8 mouse cellular contexts compared by ENCODE assay signal in genomic region chr7:112024856-112025255, GRCm38 (mm10). TPM values are rescaled to one million over a fixed set of nuclear protein-coding genes. Genes with fewer than 3 reads are reported as not detected.
DNase-seq lines count a peak whose midpoint lies in the region; ATAC-seq and TF ChIP-seq lines count a peak whose summit lies in the region.

No protein-coding gene starts in this region.

- peak overlapping the region; percentile 76 for H3K4me2 ChIP-seq in embryonic facial prominence, embryonic 13.5 days
- H3K4me2 ChIP-seq in kidney, embryonic 16.5 days (replicated peaks; ENCODE audit: low read depth, low read length): peak overlapping the region; percentile 87
- peak overlapping the region; percentile 91 for H3K4me2 ChIP-seq in neural tube, embryonic 13.5 days

- no peak overlapping the region for H3K27ac ChIP-seq in left cerebral cortex, adult 2 months
- H3K27ac ChIP-seq in embryonic facial prominence, embryonic 13.5 days: no peak overlapping the region
- peak overlapping the region; percentile 38; the same call in 1 of the 2 replicates for H3K27ac ChIP-seq in kidney, embryonic 16.5 days (ENCODE audit: low read length)
- no peak overlapping the region for H3K27ac ChIP-seq in neural tube, embryonic 13.5 days (replicated peaks)

- 14% methylated on average over 5 of the region's 5 CpGs for WGBS in embryonic facial prominence, embryonic 13.5 days
- 2% methylated on average over 5 of the region's 5 CpGs for WGBS in kidney, embryonic 16.5 days
- WGBS in neural tube, embryonic 13.5 days: 28% methylated on average over 5 of the region's 5 CpGs

- H3K27me3 ChIP-seq in embryonic facial prominence, embryonic 13.5 days: no peaks in the 10 kb centered on the region
- H3K27me3 ChIP-seq in kidney, embryonic 16.5 days (ENCODE audit: insufficient read depth, low read length): no peaks in the 10 kb centered on the region
- no peaks in the 10 kb centered on the region for H3K27me3 ChIP-seq in neural tube, embryonic 13.5 days

- intact Hi-C loops in left cerebral cortex, adult 2 months (cut with DNase I): loop anchor here (5.0 kb wide), 1 partner anchor 157 kb away; no protein-coding TSS in a partner anchor
- intact Hi-C loops in left cerebral cortex, postnatal 25 days (cut with DNase I): no loop called here

- DNase-seq in left cerebral cortex, adult 2 months (ENCODE audit: extremely low spot score in 1 of 2, low spot score in 2 of 2): no peak
- DNase-seq in left cerebral cortex, adult 11 months (ENCODE audit: low spot score): no peak
- DNase-seq in cerebellum, adult 18-20 months: no peak
- no peak for DNase-seq in ovary, postnatal 14 days (ENCODE audit: low spot score)
- DNase-seq in left cerebral cortex, postnatal 25 days (ENCODE audit: low spot score in 2 of 2): no peak

- peak overlapping the region; percentile 99 for H3K9ac ChIP-seq in embryonic facial prominence, embryonic 13.5 days
- H3K9ac ChIP-seq in kidney, embryonic 16.5 days (replicated peaks; ENCODE audit: low read length): peak overlapping the region; percentile 62
- H3K9ac ChIP-seq in neural tube, embryonic 13.5 days: peak overlapping the region; percentile 100

- no peaks in the 10 kb centered on the region for H3K9me3 ChIP-seq in embryonic facial prominence, embryonic 13.5 days
- no peaks in the 10 kb centered on the region for H3K9me3 ChIP-seq in kidney, embryonic 16.5 days (ENCODE audit: low read length)
- no peaks in the 10 kb centered on the region for H3K9me3 ChIP-seq in neural tube, embryonic 13.5 days

- ATAC-seq in embryonic facial prominence, embryonic 13.5 days (ENCODE audit: insufficient number of reproducible peaks, insufficient read depth, low FRiP score, low TSS enrichment, low read depth): no peak
- no peak for ATAC-seq in kidney, embryonic 16.5 days (ENCODE audit: low FRiP score, low TSS enrichment)
- ATAC-seq in neural tube, embryonic 13.5 days (ENCODE audit: low read depth): no peak

- TF ChIP-seq CTCF in left cerebral cortex, adult 2 months (IDR thresholded peaks at IDR 0.05): no peak

- H3K4me1 ChIP-seq in embryonic facial prominence, embryonic 13.5 days: peaks cover 36% of the 10 kb centered on the region
- peaks cover 49% of the 10 kb centered on the region for H3K4me1 ChIP-seq in kidney, embryonic 16.5 days (ENCODE audit: insufficient read depth, low read length)
- peaks cover 54% of the 10 kb centered on the region for H3K4me1 ChIP-seq in neural tube, embryonic 13.5 days (replicated peaks)

- peak overlapping the region; percentile 67 for H3K4me3 ChIP-seq in left cerebral cortex, adult 2 months
- peak overlapping the region; percentile 92 for H3K4me3 ChIP-seq in embryonic facial prominence, embryonic 13.5 days
- H3K4me3 ChIP-seq in kidney, embryonic 16.5 days (ENCODE audit: low read length): peak overlapping the region; percentile 86
- H3K4me3 ChIP-seq in neural tube, embryonic 13.5 days: peak overlapping the region; percentile 92

- H3K36me3 ChIP-seq in embryonic facial prominence, embryonic 13.5 days: no peaks in the 10 kb centered on the region
- H3K36me3 ChIP-seq in kidney, embryonic 16.5 days (ENCODE audit: insufficient read depth, low read length): no peaks in the 10 kb centered on the region
- no peaks in the 10 kb centered on the region for H3K36me3 ChIP-seq in neural tube, embryonic 13.5 days

RNA-seq across cellular contexts. Expression of gene Usp47, which starts 1.6 kb away (rescaled TPM):
- total RNA-seq in left cerebral cortex, adult 2 months (2021): 10 to 100 TPM; 64.1 to 73.5 TPM
- 69.5 and 77.7 TPM in 2 replicates for polyA plus RNA-seq in embryonic facial prominence, embryonic 13.5 days (2015; fragmentation: Nextera tagmentation; extraction: Ambion mirVana)
- polyA plus RNA-seq in kidney, embryonic 16.5 days (2015; fragmentation: Nextera tagmentation; extraction: Ambion mirVana): 63.4 and 65.2 TPM in 2 replicates
- polyA plus RNA-seq in neural tube, embryonic 13.5 days (2015; fragmentation: Nextera tagmentation; extraction: Ambion mirVana): 68.0 and 79.8 TPM in 2 replicates
- total RNA-seq in left cerebral cortex, postnatal 25 days (2021): 10 to 100 TPM; 61.9 to 67.0 TPM
